Mouse (Mus musculus): ENCODE measurements at regions not wholly inside any gene's neighbourhood (a gene's known extent, or its start where the extent isn't known, plus 50 kb on each side); places are given as distances from the start of the nearest gene placed in this dataset.

GRCm38 (mm10) chr10:96188168-96188567 lies 51.8 kb downstream of the Gm5426 start:
- DNase-seq, result no peak
- Histone ChIP-seq H3K27me3 (ENCODE audit: control insufficient read depth, insufficient read depth, low read length) (no peaks in the 10 kb centered on the region), H3K4me1 (ENCODE audit: control insufficient read depth, insufficient read depth, low read length) (no peaks in the 10 kb centered on the region; the same call in 1 of the 2 replicates), H3K27ac (ENCODE audit: insufficient read depth, low read length) (no peak overlapping the region), H3K4me3 (replicated peaks; ENCODE audit: insufficient read depth, low read depth, low read length) (no peak overlapping the region)
- WGBS, result 44% methylated on average over 7 of the region's 7 CpGs
- TF ChIP-seq CTCF (IDR thresholded peaks at IDR 0.05; ENCODE audit: borderline replicate concordance, insufficient read depth, low read depth, low read length) (no peak), POLR2A (IDR thresholded peaks at IDR 0.05; ENCODE audit: borderline replicate concordance, insufficient read depth, low read length) (no peak)

GRCm38 (mm10) chr10:96190168-96190987 lies 54.0 kb downstream of the Gm5426 start:
- Histone ChIP-seq H3K4me1 (ENCODE audit: control insufficient read depth, insufficient read depth, low read length) (no peaks in the 10 kb centered on the region; the same call in 1 of the 2 replicates), H3K27me3 (ENCODE audit: control insufficient read depth, insufficient read depth, low read length) (no peaks in the 10 kb centered on the region), H3K4me3 (replicated peaks; ENCODE audit: insufficient read depth, low read depth, low read length) (no peak overlapping the region), H3K27ac (ENCODE audit: insufficient read depth, low read length) (no peak overlapping the region)
- DNase-seq, result no peak
- no peak for TF ChIP-seq POLR2A (IDR thresholded peaks at IDR 0.05; ENCODE audit: borderline replicate concordance, insufficient read depth, low read length)
- TF ChIP-seq CTCF (IDR thresholded peaks at IDR 0.05; ENCODE audit: borderline replicate concordance, insufficient read depth, low read depth, low read length), result no peak
- 24% methylated on average over 10 of the region's 10 CpGs for WGBS

- no peak for TF ChIP-seq POLR2A (IDR thresholded peaks at IDR 0.05; ENCODE audit: borderline replicate concordance, insufficient read depth, low read length)
- TF ChIP-seq CTCF (IDR thresholded peaks at IDR 0.05; ENCODE audit: borderline replicate concordance, insufficient read depth, low read depth, low read length), result no peak
- 38% methylated on average over 27 of the region's 27 CpGs for WGBS
- DNase-seq, result peak in 1 of 2 experiments; percentile 23
- peak overlapping the region; percentile 25 for H3K4me3 ChIP-seq (replicated peaks; ENCODE audit: insufficient read depth, low read depth, low read length)
- no peaks in the 10 kb centered on the region for H3K27me3 ChIP-seq (ENCODE audit: control insufficient read depth, insufficient read depth, low read length)
- 0 out of 2 replicates have a peak, but pooled peaks cover 7% of the 10 kb centered on the region for H3K4me1 ChIP-seq (ENCODE audit: control insufficient read depth, insufficient read depth, low read length)
- H3K27ac ChIP-seq (ENCODE audit: insufficient read depth, low read length), result no peak overlapping the region
Observed at GRCm38 (mm10) chr10:96200932-96201641, 64.7 kb downstream of the Gm5426 start.

GRCm38 (mm10) chr10:96201891-96202290 lies 65.5 kb downstream of the Gm5426 start:
- H3K27me3 ChIP-seq (ENCODE audit: control insufficient read depth, insufficient read depth, low read length), result no peaks in the 10 kb centered on the region
- 51% methylated on average over 4 of the region's 6 CpGs for WGBS
- 0 out of 2 replicates have a peak, but pooled peaks cover 7% of the 10 kb centered on the region for H3K4me1 ChIP-seq (ENCODE audit: control insufficient read depth, insufficient read depth, low read length)
- no peak for TF ChIP-seq POLR2A (IDR thresholded peaks at IDR 0.05; ENCODE audit: borderline replicate concordance, insufficient read depth, low read length)
- no peak overlapping the region for H3K27ac ChIP-seq (ENCODE audit: insufficient read depth, low read length)
- H3K4me3 ChIP-seq (replicated peaks; ENCODE audit: insufficient read depth, low read depth, low read length), result no peak overlapping the region
- DNase-seq, result no peak

GRCm38 (mm10) chr10:96202871-96203270 lies 66.5 kb downstream of the Gm5426 start:
- no peak overlapping the region for H3K4me3 ChIP-seq (replicated peaks; ENCODE audit: insufficient read depth, low read depth, low read length)
- TF ChIP-seq CTCF (IDR thresholded peaks at IDR 0.05; ENCODE audit: borderline replicate concordance, insufficient read depth, low read depth, low read length) (no peak), POLR2A (IDR thresholded peaks at IDR 0.05; ENCODE audit: borderline replicate concordance, insufficient read depth, low read length) (no peak)
- DNase-seq, result no peak
- H3K27me3 ChIP-seq (ENCODE audit: control insufficient read depth, insufficient read depth, low read length), result no peaks in the 10 kb centered on the region
- H3K27ac ChIP-seq (ENCODE audit: insufficient read depth, low read length), result no peak overlapping the region
- H3K4me1 ChIP-seq (ENCODE audit: control insufficient read depth, insufficient read depth, low read length), result 0 out of 2 replicates have a peak, but pooled peaks cover 7% of the 10 kb centered on the region

GRCm38 (mm10) chr10:96204198-96204597 lies 67.8 kb downstream of the Gm5426 start:
- Histone ChIP-seq H3K27ac (ENCODE audit: insufficient read depth, low read length) (no peak overlapping the region), H3K4me1 (ENCODE audit: control insufficient read depth, insufficient read depth, low read length) (0 out of 2 replicates have a peak, but pooled peaks cover 7% of the 10 kb centered on the region), H3K27me3 (ENCODE audit: control insufficient read depth, insufficient read depth, low read length) (no peaks in the 10 kb centered on the region), H3K4me3 (replicated peaks; ENCODE audit: insufficient read depth, low read depth, low read length) (no peak overlapping the region)
- TF ChIP-seq CTCF (IDR thresholded peaks at IDR 0.05; ENCODE audit: borderline replicate concordance, insufficient read depth, low read depth, low read length), result no peak
- TF ChIP-seq POLR2A (IDR thresholded peaks at IDR 0.05; ENCODE audit: borderline replicate concordance, insufficient read depth, low read length), result no peak
- no peak for DNase-seq
- WGBS, result 96% methylated on average over 5 of the region's 5 CpGs

GRCm38 (mm10) chr10:96209171-96209570 lies 72.8 kb downstream of the Gm5426 start:
- no peaks in the 10 kb centered on the region for H3K27me3 ChIP-seq (ENCODE audit: control insufficient read depth, insufficient read depth, low read length)
- TF ChIP-seq POLR2A (IDR thresholded peaks at IDR 0.05; ENCODE audit: borderline replicate concordance, insufficient read depth, low read length) (no peak), CTCF (IDR thresholded peaks at IDR 0.05; ENCODE audit: borderline replicate concordance, insufficient read depth, low read depth, low read length) (no peak)

More at GRCm38 (mm10) chr10:96209171-96209570, 72.8 kb downstream of the Gm5426 start:
- H3K4me3 ChIP-seq (replicated peaks; ENCODE audit: insufficient read depth, low read depth, low read length), result no peak overlapping the region
- H3K4me1 ChIP-seq (ENCODE audit: control insufficient read depth, insufficient read depth, low read length), result peaks cover 2% of the 10 kb centered on the region; the same call in 1 of the 2 replicates
- H3K27ac ChIP-seq (ENCODE audit: insufficient read depth, low read length), result no peak overlapping the region
- 78% methylated on average over 5 of the region's 5 CpGs for WGBS
- no peak for DNase-seq

Measured in cerebellum, adult 2 months (tissue).